Mouse (Mus musculus) layer of hippocampus, adult 11-12 months (tissue): ENCODE results near the gene N4bp2l2.
"Not testable (repeated sequence)": the region's sequence is repeated elsewhere in the genome, so short reads cannot be mapped to it uniquely, and the experiment has no call there.

Experiments
- DNase-seq: peaks from one replicate; pipeline ENCODE4 v3.0.0; 2022; ENCODE audit warnings: low spot score

N4bp2l2 gene

GRCm38 (mm10) chr5:150666133-150666739 is at the start of gene N4bp2l2:
Gene N4bp2l2 (minus strand): TSS chr5:150666183.
- DNase-seq = not testable (repeated sequence)

GRCm38 (mm10) chr5:150713431-150713830 is 47.4 kb upstream of the N4bp2l2 start:
- no peak for DNase-seq

GRCm38 (mm10) chr5:150711503-150711902 is 45.5 kb upstream of the N4bp2l2 start:
- no peak for DNase-seq

- DNase-seq = not testable (repeated sequence)
These were observed 41.2 kb upstream of the N4bp2l2 start for GRCm38 (mm10) chr5:150707181-150707580.

GRCm38 (mm10) chr5:150706651-150707050 is 40.7 kb upstream of the N4bp2l2 start:
- not testable (repeated sequence) for DNase-seq

GRCm38 (mm10) chr5:150702714-150703113 is 36.7 kb upstream of the N4bp2l2 start:
- DNase-seq = peak; percentile 63

GRCm38 (mm10) chr5:150693277-150693676 is 27.3 kb upstream of the N4bp2l2 start:
- DNase-seq = no peak

GRCm38 (mm10) chr5:150690685-150691084 is 24.7 kb upstream of the N4bp2l2 start:
- no peak for DNase-seq

- not testable (repeated sequence) for DNase-seq
These were observed 16.9 kb upstream of the N4bp2l2 start for GRCm38 (mm10) chr5:150682862-150683261.

GRCm38 (mm10) chr5:150674866-150675265 is 8.9 kb upstream of the N4bp2l2 start:
- no peak for DNase-seq

GRCm38 (mm10) chr5:150673880-150674621 is 8.1 kb upstream of the N4bp2l2 start:
- DNase-seq = no peak

GRCm38 (mm10) chr5:150673153-150673835 is 7.3 kb upstream of the N4bp2l2 start, which contains the start of gene Pds5b:
Gene Pds5b (plus strand): TSS chr5:150673739.
- peak; percentile 95 for DNase-seq

GRCm38 (mm10) chr5:150672343-150672742 is 6.4 kb upstream of the N4bp2l2 start:
- DNase-seq = no peak

GRCm38 (mm10) chr5:150668731-150669130 is 2.7 kb upstream of the N4bp2l2 start:
- DNase-seq = no peak

- peak; percentile 98 for DNase-seq
These were observed 640 bp downstream of the N4bp2l2 start for GRCm38 (mm10) chr5:150665132-150665954.

GRCm38 (mm10) chr5:150664794-150665131 is 1.2 kb downstream of the N4bp2l2 start:
- no peak for DNase-seq

GRCm38 (mm10) chr5:150663926-150664325 is 2.1 kb downstream of the N4bp2l2 start:
- not testable (repeated sequence) for DNase-seq

- not testable (repeated sequence) for DNase-seq
These were observed 5.7 kb downstream of the N4bp2l2 start for GRCm38 (mm10) chr5:150660296-150660695.

- DNase-seq = not testable (repeated sequence)
These were observed 6.6 kb downstream of the N4bp2l2 start for GRCm38 (mm10) chr5:150659425-150659824.

- DNase-seq = no peak
These were observed 11.4 kb downstream of the N4bp2l2 start for GRCm38 (mm10) chr5:150654548-150654947.

GRCm38 (mm10) chr5:150652578-150652977 is 13.4 kb downstream of the N4bp2l2 start:
- DNase-seq = no peak

- DNase-seq = no peak
These were observed 21.1 kb downstream of the N4bp2l2 start for GRCm38 (mm10) chr5:150644926-150645325.
